Mouse (Mus musculus) bone marrow macrophage, adult 2 months (primary cell): ENCODE data around the gene Wdr43.

Experiments used
- CTCF ChIP-seq: IDR thresholded peaks from 2 replicates; pipeline ENCODE4 v1.5.1; 2012; ENCODE audit warnings: low read depth, mild to moderate bottlenecking, low read length, moderate library complexity
- POLR2A ChIP-seq: IDR thresholded peaks from 2 replicates; pipeline ENCODE4 v1.6.1; 2012; ENCODE audit warnings: mild to moderate bottlenecking, low read depth, low read length, borderline replicate concordance

DNA sequence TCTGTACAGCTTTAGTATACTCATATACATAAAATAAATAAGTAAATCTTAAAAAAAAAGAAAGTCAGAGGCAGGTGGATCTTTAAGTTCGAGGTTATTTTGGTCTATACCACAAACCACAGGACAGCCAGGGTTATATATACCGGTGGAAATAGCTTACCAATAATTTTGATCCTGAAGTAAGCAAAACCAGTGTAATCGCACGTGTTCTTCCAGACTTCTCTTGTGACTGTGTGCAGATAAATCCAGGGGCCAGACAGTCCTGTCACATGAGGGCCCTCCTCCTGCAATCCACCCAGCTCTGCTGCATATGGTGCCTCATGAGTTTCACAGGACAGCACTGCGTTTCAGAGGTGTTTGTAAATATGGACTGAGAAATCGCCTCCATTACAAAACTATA lies 47.8 kb downstream of the Wdr43 start:
- TF ChIP-seq CTCF (no peak), POLR2A (no peak)
